Mouse (Mus musculus) T-helper 1 cell (primary cell): ENCODE measurements at regions not wholly inside any gene's neighbourhood (a gene's known extent, or its start where the extent isn't known, plus 50 kb on each side); places are given as distances from the start of the nearest gene placed in this dataset.

Source experiments
- in situ Hi-C: fragments of 300-600 bp; cut with MboI, MseI; formaldehyde crosslinking; loops from one replicate; pipeline ENCODE4 v1.15.1; 2025; ENCODE audit warnings: high pct_unique_total_duplicates

- in situ Hi-C loops, result no loop called here
Observed at GRCm38 (mm10) chr5:18080761-18081160, 118.4 kb downstream of the Gnat3 start.

- in situ Hi-C loops, result no loop called here
Observed at GRCm38 (mm10) chr5:18082219-18082618, 119.9 kb downstream of the Gnat3 start.

- in situ Hi-C loops, result no loop called here
Observed at GRCm38 (mm10) chr5:18083789-18084188, 121.4 kb downstream of the Gnat3 start.

GRCm38 (mm10) chr5:18085456-18085855, 123.1 kb downstream of the Gnat3 start:
- in situ Hi-C loops, result no loop called here

- in situ Hi-C loops, result no loop called here
Observed at GRCm38 (mm10) chr5:18087919-18088445, 125.6 kb downstream of the Gnat3 start.

GRCm38 (mm10) chr5:18089956-18090355, 127.6 kb downstream of the Gnat3 start:
- in situ Hi-C loops, result loop anchor here (10.0 kb wide), 1 partner anchor 355 kb away; no protein-coding TSS in a partner anchor

GRCm38 (mm10) chr5:18114905-18115689, 152.7 kb downstream of the Gnat3 start:
- in situ Hi-C loops, result no loop called here

- in situ Hi-C loops, result no loop called here
Observed at GRCm38 (mm10) chr5:18135794-18136678, 173.7 kb downstream of the Gnat3 start.

GRCm38 (mm10) chr5:18137450-18138061, 175.2 kb downstream of the Gnat3 start:
- in situ Hi-C loops, result no loop called here

GRCm38 (mm10) chr5:18152241-18152640, 189.9 kb downstream of the Gnat3 start:
- in situ Hi-C loops, result no loop called here

GRCm38 (mm10) chr5:18153703-18154102, 191.4 kb downstream of the Gnat3 start:
- in situ Hi-C loops, result no loop called here

GRCm38 (mm10) chr5:18163515-18163914, 196.6 kb downstream of the Gnai1 start:
- in situ Hi-C loops, result no loop called here

GRCm38 (mm10) chr5:18177810-18178209, 182.3 kb downstream of the Gnai1 start:
- in situ Hi-C loops, result no loop called here

- in situ Hi-C loops, result no loop called here
Observed at GRCm38 (mm10) chr5:18211395-18212057, 148.6 kb downstream of the Gnai1 start.
